Mouse (Mus musculus) cerebellum, adult 9-10 months (tissue): Measurements from ENCODE around the gene Myo10.
A peak's percentile ranks its signal among the peaks of the same experiment; 100 is the strongest.

Experiments used
- DNase-seq: peaks from one replicate; pipeline ENCODE4 v3.0.0; 2022

The Myo10 gene

GRCm38 (mm10) chr15:25620560-25620959, 1.8 kb upstream of the Myo10 start:
- no peak for DNase-seq

DNA sequence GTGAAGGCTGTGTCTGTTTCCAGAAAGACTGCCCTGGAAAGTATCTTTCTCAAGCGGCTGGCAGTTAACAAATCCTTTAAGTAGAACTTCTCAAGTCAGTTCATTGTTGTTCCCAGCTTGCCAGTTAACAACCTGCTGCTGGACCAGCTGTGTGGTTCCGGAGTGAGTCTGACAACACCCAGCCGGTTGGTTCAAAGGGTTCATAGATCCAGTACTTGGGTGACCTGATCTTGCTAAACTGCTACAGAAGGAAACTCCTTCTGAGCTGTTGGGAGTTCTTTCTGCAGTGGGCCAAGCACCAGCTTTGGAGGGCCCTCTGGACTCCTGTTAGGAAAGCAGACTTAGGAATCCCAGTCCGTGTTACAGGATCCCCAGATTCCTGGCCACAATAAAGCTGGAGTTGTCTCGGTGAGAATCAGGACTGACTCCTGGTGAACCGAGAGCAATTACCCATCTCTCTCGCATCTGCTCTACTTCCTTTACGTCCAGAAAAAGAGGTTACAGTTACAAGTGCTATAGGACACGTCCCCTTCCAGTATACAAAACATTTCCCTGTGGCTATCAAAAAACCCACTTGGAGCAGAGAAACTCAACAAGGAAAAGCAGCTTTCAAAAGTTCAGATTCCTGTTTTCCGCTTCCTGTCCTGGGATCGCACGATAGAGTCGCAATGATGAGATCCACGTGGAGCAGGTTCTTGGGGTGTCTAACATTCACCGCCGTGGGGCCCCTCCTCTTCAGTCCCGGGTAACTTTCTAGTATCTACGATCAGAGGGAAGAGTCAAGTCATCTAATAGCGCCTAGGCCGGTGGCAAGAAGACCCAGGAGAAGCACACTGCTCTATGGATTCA, 750 bp upstream of the Myo10 start:
- DNase-seq = no peak

GRCm38 (mm10) chr15:25622867-25623471, 644 bp downstream of the Myo10 start:
- peak; percentile 22 for DNase-seq

GRCm38 (mm10) chr15:25623556-25624180, 1.3 kb downstream of the Myo10 start:
- DNase-seq = no peak

DNA sequence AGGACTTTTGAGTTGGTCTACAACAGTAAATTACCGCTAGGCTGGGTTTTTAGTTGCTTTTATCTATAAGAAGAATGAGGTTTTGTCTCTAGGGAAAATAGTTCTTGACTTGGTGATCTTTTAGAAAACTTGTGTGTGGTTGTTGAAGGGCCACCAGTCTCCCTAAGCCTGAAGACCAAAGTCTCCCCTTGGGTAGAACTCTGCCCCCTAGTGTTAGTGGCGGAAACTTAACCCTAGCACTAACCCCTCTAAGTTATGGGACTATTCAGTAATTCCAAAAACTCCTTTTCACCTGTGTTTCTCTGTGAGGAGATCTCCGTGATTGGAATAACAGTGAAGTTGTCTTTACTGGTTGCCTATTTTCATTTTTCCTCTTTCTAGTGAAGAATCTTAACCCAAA, 1.9 kb downstream of the Myo10 start:
- no peak for DNase-seq

- DNase-seq = no peak
Measured at GRCm38 (mm10) chr15:25625471-25625870, 3.1 kb downstream of the Myo10 start.

- no peak for DNase-seq
Measured at GRCm38 (mm10) chr15:25627012-25627411, 4.7 kb downstream of the Myo10 start.

DNA sequence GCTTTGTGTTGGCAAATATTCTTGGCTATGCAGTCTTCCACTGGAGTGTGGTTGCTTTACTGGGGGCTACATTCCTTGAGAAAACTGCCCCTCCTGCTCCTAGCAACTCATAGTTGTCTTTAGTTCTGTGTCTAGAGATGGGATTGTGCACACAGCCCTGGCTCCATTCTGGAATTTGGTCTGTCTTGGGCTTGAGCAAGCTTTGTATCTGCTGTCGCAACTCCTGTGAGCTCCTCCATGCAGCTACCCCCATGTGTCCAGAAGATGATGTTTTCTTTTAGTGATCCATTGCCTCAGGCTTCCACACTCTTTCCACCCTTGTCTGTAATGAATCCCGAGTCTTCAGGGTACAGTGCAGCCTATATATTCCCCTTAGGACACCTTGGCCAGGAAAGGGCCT, 5.9 kb downstream of the Myo10 start:
- no peak for DNase-seq

DNA sequence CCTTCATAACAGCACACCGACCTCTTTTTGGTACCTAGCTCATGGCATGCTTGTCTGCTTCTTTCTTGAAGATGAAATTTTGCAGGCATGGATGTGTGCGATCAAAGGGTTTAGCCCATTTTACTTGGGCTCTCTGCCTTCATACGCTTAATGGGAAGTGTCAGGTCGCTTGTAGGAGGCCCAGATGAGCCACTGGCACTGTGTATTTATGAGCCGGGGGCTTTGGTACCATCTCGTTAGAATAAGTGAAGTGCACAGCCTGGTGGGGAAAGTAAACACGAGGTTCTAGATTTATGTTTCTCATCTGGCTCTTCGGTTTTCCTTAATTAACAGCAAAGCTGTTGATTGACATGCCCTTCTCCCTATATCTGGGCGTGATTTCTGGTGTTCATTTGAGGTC, 8.4 kb downstream of the Myo10 start:
- no peak for DNase-seq

- DNase-seq = no peak
Measured at GRCm38 (mm10) chr15:25631332-25631731, 9.0 kb downstream of the Myo10 start.

- no peak for DNase-seq
Measured at GRCm38 (mm10) chr15:25632902-25633301, 10.6 kb downstream of the Myo10 start.

DNA sequence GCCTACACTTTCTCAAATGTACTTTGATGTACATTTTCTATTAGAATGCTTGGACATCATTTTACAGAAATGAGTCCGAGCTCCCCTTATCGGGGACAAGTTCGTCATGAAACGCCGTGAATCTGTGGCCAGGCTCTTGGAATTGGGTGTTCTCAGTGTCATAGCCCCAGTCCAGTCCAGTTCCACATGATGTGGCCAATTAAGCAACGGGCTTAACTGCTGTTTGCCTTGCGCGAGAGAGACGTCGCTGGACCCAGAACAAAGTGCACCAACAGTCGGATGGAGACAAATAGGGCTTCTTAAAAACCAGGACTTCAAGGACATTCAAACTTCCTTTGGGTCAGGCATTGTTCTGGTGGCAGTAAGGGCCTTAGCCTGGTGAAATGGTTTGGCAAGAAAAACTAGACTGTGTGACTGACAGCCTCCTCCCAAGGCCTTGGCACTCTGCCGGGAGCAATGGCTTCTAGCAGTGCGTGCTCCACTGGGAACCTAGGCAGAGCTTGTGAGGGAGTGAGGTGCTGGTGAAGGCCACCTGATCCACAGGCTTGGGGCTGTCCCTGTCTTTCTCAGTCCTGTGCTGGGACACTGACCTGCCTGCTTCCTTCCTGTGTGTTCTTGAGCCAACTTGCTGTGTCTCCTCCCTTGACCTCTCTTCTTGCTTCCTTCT, 11.5 kb downstream of the Myo10 start:
- no peak for DNase-seq

- no peak for DNase-seq
Measured at GRCm38 (mm10) chr15:25637727-25638126, 15.4 kb downstream of the Myo10 start.

GRCm38 (mm10) chr15:25639217-25639616, 16.9 kb downstream of the Myo10 start:
- DNase-seq = no peak

- no peak for DNase-seq
Measured at GRCm38 (mm10) chr15:25640840-25641752, 18.8 kb downstream of the Myo10 start.

DNA sequence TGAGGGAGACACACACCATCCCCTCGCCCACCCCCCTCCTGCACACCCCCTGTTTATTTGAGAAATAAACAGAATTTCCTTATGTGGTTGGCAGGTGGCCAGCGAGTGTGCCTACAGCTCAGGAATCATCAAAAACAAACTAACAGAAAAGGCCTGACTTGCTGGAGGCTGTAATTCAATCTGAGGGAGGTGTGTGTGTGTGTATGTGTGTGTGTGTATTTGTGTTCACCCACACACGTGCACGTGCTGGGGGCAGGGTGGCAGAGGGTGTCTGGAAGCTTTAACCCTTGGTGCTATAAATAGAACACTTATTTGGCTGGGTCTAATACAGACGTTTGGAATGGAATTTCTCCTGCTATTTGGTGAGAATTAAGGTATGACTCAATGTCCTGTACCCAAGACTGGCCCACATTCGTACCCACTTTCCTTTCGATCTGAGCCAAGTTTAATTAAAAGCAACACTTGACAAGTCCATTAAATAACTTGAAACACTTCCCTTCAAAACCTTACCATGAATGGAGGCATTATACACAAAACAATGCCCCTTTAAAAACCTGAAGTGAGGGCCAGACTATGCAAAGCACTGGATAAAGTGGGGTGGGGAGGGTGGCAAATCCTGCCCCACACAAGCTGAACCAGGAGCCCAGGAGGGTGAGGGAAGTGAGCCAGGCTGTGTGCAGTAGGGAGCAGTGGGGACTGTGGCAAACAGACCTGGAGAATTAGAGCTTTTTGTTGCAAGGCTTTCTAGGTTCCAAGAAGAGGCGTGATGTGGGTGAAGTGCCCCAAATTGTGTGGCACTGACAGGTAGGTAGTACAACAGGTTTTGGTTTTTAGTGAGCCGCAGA, 20.1 kb downstream of the Myo10 start:
- DNase-seq = no peak

GRCm38 (mm10) chr15:25645862-25646261, 23.5 kb downstream of the Myo10 start:
- no peak for DNase-seq

DNA sequence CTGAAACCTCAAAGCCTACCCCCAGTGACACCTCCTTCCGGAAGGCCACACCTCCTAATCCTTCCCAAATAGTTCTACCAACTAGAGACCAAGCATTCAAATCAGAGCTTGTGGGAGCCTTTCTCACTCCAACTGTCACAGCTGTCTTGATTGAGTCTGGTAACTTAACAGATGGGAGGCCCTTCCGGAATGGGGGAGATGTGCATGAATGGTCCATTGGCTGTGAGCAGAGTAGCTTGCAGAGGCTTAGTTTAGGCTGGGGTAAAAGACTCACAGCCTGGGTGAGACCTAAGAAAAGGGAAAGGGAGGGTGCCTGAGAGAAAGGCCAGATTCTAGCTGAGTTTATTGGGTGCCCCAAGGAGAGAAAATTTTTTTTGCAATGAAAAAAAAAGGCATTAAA, 26.0 kb downstream of the Myo10 start:
- DNase-seq = no peak

DNA sequence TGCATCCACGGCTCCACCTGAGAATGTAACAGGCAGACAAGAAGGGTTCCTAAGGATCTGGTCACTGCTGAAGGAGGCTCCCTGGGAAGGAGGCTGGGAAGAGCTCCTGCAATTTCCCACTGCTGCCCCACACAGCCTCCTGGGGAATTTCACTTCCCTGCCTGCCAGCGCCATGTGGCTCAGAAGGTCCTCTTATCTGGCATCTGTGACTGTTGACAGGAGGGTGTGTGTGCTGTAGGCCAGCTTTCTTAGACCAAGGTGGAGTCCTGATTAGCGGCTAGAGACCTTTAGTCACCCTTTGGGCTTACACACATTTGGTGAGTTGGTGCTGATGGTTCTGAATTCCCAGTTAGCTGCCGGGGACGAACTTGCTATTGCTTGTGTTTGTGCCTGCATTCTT, 28.0 kb downstream of the Myo10 start:
- DNase-seq = no peak

DNA sequence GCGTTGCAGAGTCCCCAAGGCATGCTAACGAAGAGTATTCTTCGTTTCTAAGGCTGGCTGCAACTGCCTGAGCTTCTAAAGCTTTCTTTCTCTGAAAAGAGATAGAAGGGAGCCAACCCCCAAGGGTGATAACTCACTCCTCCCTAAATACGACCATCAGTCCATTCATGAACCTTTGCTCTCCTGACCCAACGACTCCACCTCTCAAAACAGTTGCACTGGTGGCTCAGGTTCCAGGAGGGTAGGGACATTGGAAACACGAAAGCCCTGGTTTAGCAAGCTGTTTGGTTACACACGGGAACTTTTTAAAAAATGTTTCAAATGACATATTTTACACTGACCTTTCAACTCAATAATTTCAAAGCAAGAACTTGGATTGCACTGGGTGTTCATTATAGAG, 29.5 kb downstream of the Myo10 start:
- no peak for DNase-seq

- no peak for DNase-seq
Measured at GRCm38 (mm10) chr15:25652368-25652767, 30.0 kb downstream of the Myo10 start.

DNA sequence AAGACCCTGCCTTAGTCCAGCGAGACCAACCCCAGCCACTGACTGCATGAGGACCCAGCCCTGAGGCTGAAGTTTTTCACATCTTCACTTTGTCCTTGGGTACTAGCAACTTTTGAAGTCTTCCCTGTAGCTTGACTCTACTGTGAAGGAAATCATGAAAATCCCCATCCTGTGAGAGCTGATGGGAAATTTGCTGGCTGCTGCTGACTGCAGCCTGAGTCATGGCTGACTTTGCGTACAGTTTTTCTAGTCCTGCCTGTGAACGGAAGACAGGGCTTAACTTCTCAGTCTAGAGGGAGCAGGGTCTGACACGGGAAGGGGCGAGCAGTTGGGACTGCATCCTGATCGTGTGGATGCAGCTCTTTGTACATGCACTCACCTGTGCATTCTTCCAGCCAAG, 30.6 kb downstream of the Myo10 start:
- no peak for DNase-seq
